Mouse (Mus musculus) C2C12 (cell line): ENCODE measurements around the gene Psmg3. TPM values are rescaled to one million over a fixed set of nuclear protein-coding genes. Genes with fewer than 3 reads are reported as not detected.

ENCODE experiments used
- H3K27me3 ChIP-seq: one replicate; pipeline ENCODE4 v1.6.1; 2011; ENCODE audit not compliant: control insufficient read depth, insufficient read depth, insufficient read length
- H3K36me3 ChIP-seq: one replicate; pipeline ENCODE4 v1.6.1; 2011; ENCODE audit not compliant: control insufficient read depth, insufficient read depth
- H3K4me3 ChIP-seq: one replicate; pipeline ENCODE4 v1.5.1; 2011; ENCODE audit warnings: mild to moderate bottlenecking, control low read depth; ENCODE audit not compliant: poor library complexity, insufficient read depth, severe bottlenecking
- H3K79me2 ChIP-seq: one replicate; pipeline ENCODE4 v1.6.1; 2011; ENCODE audit not compliant: control insufficient read depth, insufficient read depth
- H3K79me3 ChIP-seq: one replicate; pipeline ENCODE4 v1.6.1; 2011; ENCODE audit warnings: low read depth, control low read depth
- H3ac ChIP-seq: one replicate; pipeline ENCODE3; 2011; ENCODE audit warnings: low read depth; ENCODE audit not compliant: control insufficient read depth, insufficient read length
- CEBPB ChIP-seq: IDR thresholded peaks from one replicate; pipeline ENCODE4 v1.6.1; 2011; ENCODE audit warnings: low read depth, mild to moderate bottlenecking, control low read depth, moderate library complexity
- CTCF ChIP-seq: IDR thresholded peaks from one replicate; pipeline ENCODE4 v1.5.1; 2011; ENCODE audit not compliant: control insufficient read depth, insufficient read depth, insufficient read length
- FOSL1 ChIP-seq: IDR thresholded peaks from one replicate; pipeline ENCODE4 v1.8.0; 2011; ENCODE audit warnings: mild to moderate bottlenecking, low read length; ENCODE audit not compliant: poor library complexity, insufficient read depth, severe bottlenecking
- MAX ChIP-seq: IDR thresholded peaks from one replicate; pipeline ENCODE4 v1.6.1; 2011; ENCODE audit warnings: mild to moderate bottlenecking, control low read depth
- MYOD1 ChIP-seq: IDR thresholded peaks from one replicate; pipeline ENCODE4 v1.6.1; 2011; ENCODE audit warnings: low read depth; ENCODE audit not compliant: control insufficient read depth, insufficient read length
- MYOG ChIP-seq: IDR thresholded peaks from one replicate; pipeline ENCODE4 v1.6.1; 2011; ENCODE audit not compliant: control insufficient read depth, insufficient read length; ENCODE audit errors: extremely low read depth
- USF1 ChIP-seq: IDR thresholded peaks from one replicate; pipeline ENCODE4 v1.6.1; 2011; ENCODE audit warnings: low read depth, mild to moderate bottlenecking, control low read depth, moderate library complexity
- polyA plus RNA-seq: library from polyadenylated mRNA; unstranded; fragments of >200 nt; fragmentation: generic; extraction: Trizol; gene quantifications from one replicate; pipeline ENCODE4 v1.2.1, GENCODE M21; 2012; ENCODE audit warnings: missing spikeins

Gene Psmg3
- polyA plus RNA-seq, 1 experiment = 68.8 TPM

DNA sequence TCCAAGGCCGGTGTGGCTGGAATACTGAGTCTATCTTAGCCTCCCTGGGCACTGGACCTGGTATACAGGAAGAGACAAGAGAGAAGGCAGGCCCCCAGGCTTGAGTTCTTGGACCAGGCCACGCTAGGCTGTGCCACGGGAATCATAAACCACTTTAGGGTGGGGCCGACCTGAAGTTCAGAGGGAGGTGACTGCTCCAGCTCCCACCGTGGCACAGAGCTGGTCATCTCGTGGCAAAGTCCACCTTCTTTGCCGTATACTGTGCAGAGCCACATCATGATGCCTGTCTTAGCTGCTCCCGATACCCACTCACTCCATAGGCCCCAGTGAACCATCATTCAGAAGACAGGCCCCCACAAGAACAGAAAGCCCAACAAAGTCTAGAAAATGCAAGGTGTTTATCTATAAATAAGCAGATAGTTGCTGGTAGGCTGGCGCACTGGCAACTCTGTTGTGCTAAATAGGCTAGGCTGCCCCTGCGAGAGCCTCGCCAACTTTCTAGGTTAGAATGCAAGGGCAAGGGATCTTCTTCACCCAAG lies 22.0 kb downstream of the Psmg3 start:
- TF ChIP-seq MYOD1 (no peak), CEBPB (no peak), MYOG (no peak), MAX (no peak), CTCF (no peak), USF1 (no peak), FOSL1 (no peak)
- no peak overlapping the region for H3ac ChIP-seq
- H3K27me3 ChIP-seq = no peaks in the 10 kb centered on the region
- no peaks in the 10 kb centered on the region for H3K79me3 ChIP-seq
- H3K36me3 ChIP-seq = peaks cover 25% of the 10 kb centered on the region
- no peak overlapping the region for H3K4me3 ChIP-seq
- no peaks in the 10 kb centered on the region for H3K79me2 ChIP-seq

DNA sequence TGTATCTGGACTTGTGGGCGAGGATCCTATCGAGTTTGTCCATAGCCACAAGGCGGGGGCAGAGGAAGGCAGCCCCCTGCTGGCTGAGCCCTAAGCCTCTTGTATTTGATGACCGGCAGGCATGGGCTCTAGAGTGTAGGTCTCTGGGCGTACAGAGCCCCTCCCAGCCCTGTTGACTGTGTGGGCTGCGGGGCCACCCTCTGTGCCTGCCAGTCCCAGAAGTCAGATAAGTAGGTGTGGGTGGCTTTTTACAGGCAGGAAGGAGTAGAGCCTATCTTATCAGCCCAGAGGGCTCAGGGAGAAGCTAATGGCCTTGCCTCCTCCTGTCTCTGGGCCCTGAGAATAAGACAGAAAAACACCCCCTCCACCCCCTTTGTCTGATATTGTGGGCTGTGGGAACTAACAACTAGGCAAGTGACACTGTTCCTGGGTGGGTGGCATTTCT lies 22.6 kb downstream of the Psmg3 start:
- peaks cover 28% of the 10 kb centered on the region for H3K36me3 ChIP-seq
- H3ac ChIP-seq = no peak overlapping the region
- TF ChIP-seq CEBPB (no peak), MYOG (no peak), USF1 (no peak), MYOD1 (no peak), MAX (no peak), CTCF (no peak)
- H3K4me3 ChIP-seq = no peak overlapping the region
- no peaks in the 10 kb centered on the region for H3K79me3 ChIP-seq
- H3K79me2 ChIP-seq = no peaks in the 10 kb centered on the region
- H3K27me3 ChIP-seq = no peaks in the 10 kb centered on the region

DNA sequence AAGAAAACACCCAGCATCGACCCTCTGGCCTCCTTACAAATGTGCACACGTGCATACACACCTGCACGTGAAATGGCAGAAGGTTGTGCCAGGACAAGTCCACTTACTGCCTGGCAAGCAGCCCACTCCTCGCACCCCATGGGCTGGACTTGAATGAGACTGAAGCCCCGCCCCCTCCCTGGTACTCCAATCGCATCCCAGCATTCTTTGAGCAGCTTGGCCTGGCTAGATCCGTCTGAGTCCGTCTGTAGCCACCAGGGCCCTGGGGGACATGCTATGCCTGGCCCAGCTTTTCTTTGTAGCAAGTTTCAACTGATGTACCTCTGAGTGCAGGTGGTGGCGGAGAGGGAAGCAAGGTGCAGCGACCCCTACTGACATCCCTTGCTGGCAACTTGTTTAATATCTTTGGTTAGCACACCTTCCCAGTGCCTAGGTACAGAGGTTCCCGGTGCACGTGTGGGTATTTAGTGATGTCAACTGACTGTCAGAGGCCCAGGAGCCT lies 23.0 kb downstream of the Psmg3 start:
- Histone ChIP-seq H3K4me3 (no peak overlapping the region), H3K36me3 (peaks cover 28% of the 10 kb centered on the region), H3K27me3 (no peaks in the 10 kb centered on the region), H3ac (no peak overlapping the region), H3K79me2 (peaks cover 4% of the 10 kb centered on the region), H3K79me3 (peaks cover 2% of the 10 kb centered on the region)
- no peak for TF ChIP-seq FOSL1
- TF ChIP-seq MAX = no peak
- TF ChIP-seq MYOG = no peak
- no peak for TF ChIP-seq MYOD1
- TF ChIP-seq CEBPB = no peak
- no peak for TF ChIP-seq USF1
- no peak for TF ChIP-seq CTCF

- TF ChIP-seq CEBPB (no peak), MYOD1 (no peak), USF1 (no peak), FOSL1 (no peak), MAX (no peak), CTCF (no peak), MYOG (no peak)
- Histone ChIP-seq H3K27me3 (no peaks in the 10 kb centered on the region), H3K36me3 (peaks cover 28% of the 10 kb centered on the region), H3K4me3 (no peak overlapping the region), H3K79me2 (peaks cover 9% of the 10 kb centered on the region), H3ac (no peak overlapping the region), H3K79me3 (peaks cover 6% of the 10 kb centered on the region)
Measured at GRCm38 (mm10) chr5:139803165-139803564, 23.5 kb downstream of the Psmg3 start.

GRCm38 (mm10) chr5:139801880-139802279 lies 24.8 kb downstream of the Psmg3 start:
- Histone ChIP-seq H3K36me3 (peaks cover 28% of the 10 kb centered on the region), H3K79me3 (peaks cover 12% of the 10 kb centered on the region), H3ac (no peak overlapping the region), H3K79me2 (peaks cover 20% of the 10 kb centered on the region), H3K27me3 (no peaks in the 10 kb centered on the region), H3K4me3 (no peak overlapping the region)
- no peak for TF ChIP-seq CEBPB
- TF ChIP-seq MAX = no peak
- no peak for TF ChIP-seq FOSL1
- TF ChIP-seq CTCF = no peak
- no peak for TF ChIP-seq MYOD1
- TF ChIP-seq USF1 = no peak
